8 mouse cellular contexts compared by ENCODE assay signal in the genomic region with DNA sequence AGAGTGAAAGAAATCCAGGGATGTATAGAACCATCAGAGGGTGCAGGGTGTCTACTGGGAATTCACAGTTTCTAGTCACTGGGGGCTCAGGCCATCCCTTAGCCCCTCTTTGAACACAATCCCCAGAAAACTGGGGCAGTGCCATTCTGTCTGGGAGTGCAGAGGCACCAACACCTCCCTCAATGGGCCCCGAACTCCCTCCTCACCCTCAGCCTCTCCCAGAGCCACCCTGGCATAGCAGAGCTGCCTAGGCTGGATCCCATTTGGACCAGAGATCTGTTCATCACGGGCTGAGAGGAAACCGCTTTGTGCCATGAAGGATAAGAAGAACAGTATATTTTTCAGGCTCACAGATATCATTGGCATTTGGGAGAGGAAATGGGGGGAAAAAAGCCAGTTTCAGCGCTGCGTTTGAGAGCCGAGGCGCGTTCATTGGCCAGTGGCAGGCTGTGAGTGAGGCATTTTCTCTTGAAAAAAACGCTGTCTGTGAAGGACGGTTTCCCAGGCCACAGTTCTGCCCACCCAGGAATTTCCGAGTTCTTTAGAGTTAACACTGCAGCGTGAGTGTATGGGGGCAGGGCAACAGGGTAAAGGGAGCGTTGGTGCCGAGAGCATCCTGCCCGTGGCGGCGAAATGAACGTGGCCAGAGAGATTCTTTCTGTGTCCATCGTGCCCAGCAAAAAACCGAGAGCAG.
DNase-seq lines count a peak whose midpoint lies in the region; ATAC-seq and TF ChIP-seq lines count a peak whose summit lies in the region.

No protein-coding gene starts in this region.

- no peaks in the 10 kb centered on the region for H3K36me3 ChIP-seq in lung, postnatal 0 days (ENCODE audit: insufficient read depth, low read length)
- H3K36me3 ChIP-seq in limb, embryonic 13.5 days = no peaks in the 10 kb centered on the region
- H3K36me3 ChIP-seq in stomach, embryonic 15.5 days = no peaks in the 10 kb centered on the region

- H3K9me3 ChIP-seq in lung, postnatal 0 days (ENCODE audit: low read length) = no peaks in the 10 kb centered on the region
- H3K9me3 ChIP-seq in limb, embryonic 13.5 days = no peaks in the 10 kb centered on the region
- H3K9me3 ChIP-seq in stomach, embryonic 15.5 days = no peaks in the 10 kb centered on the region

- H3K9ac ChIP-seq in lung, postnatal 0 days (replicated peaks; ENCODE audit: low read depth) = no peak overlapping the region
- H3K9ac ChIP-seq in limb, embryonic 13.5 days = no peak overlapping the region
- H3K9ac ChIP-seq in stomach, embryonic 15.5 days = no peak overlapping the region

- no peak for TF ChIP-seq EP300 in lung, postnatal 0 days (IDR thresholded peaks at IDR 0.05)

- H3K4me1 ChIP-seq in cerebellum, adult 2 months (ENCODE audit: control insufficient read depth, insufficient read depth, low read length) = peaks cover 11% of the 10 kb centered on the region
- H3K4me1 ChIP-seq in lung, postnatal 0 days (ENCODE audit: insufficient read depth, low read depth, low read length) = 0 out of 2 replicates have a peak, but pooled peaks cover 6% of the 10 kb centered on the region
- peaks cover 4% of the 10 kb centered on the region; the same call in 1 of the 2 replicates for H3K4me1 ChIP-seq in lung, adult 2 months (ENCODE audit: control insufficient read depth, insufficient read depth, low read length)
- no peaks in the 10 kb centered on the region for H3K4me1 ChIP-seq in limb, embryonic 13.5 days
- peaks cover 5% of the 10 kb centered on the region; the same call in 1 of the 2 replicates for H3K4me1 ChIP-seq in stomach, embryonic 15.5 days

- H3K27ac ChIP-seq in cerebellum, adult 2 months (ENCODE audit: insufficient read depth, low read length) = no peak overlapping the region
- no peak overlapping the region for H3K27ac ChIP-seq in lung, postnatal 0 days (ENCODE audit: low read length)
- H3K27ac ChIP-seq in limb, embryonic 13.5 days = no peak overlapping the region
- no peak overlapping the region for H3K27ac ChIP-seq in stomach, embryonic 15.5 days

- H3K4me2 ChIP-seq in lung, postnatal 0 days (replicated peaks; ENCODE audit: low read depth, low read length) = peak overlapping the region; percentile 27; the same call in 1 of the 2 replicates
- peak overlapping the region; percentile 41 for H3K4me2 ChIP-seq in limb, embryonic 13.5 days (replicated peaks)
- H3K4me2 ChIP-seq in stomach, embryonic 15.5 days = peak overlapping the region; percentile 38

- no peak for TF ChIP-seq POLR2A in cerebellum, adult 2 months (IDR thresholded peaks at IDR 0.05; ENCODE audit: borderline replicate concordance, insufficient read depth, low read length)
- no peak for TF ChIP-seq POLR2A in lung, adult 2 months (IDR thresholded peaks at IDR 0.05; ENCODE audit: borderline replicate concordance, extremely low read depth, low read depth, low read length)

- no peaks in the 10 kb centered on the region for H3K27me3 ChIP-seq in cerebellum, adult 2 months (ENCODE audit: control insufficient read depth, insufficient read depth, low read length)
- 0 out of 2 replicates have a peak, but pooled peaks cover 3% of the 10 kb centered on the region for H3K27me3 ChIP-seq in lung, postnatal 0 days (replicated peaks; ENCODE audit: insufficient read depth, low read length)
- H3K27me3 ChIP-seq in limb, embryonic 13.5 days = peaks cover 40% of the 10 kb centered on the region
- peaks cover 4% of the 10 kb centered on the region; the same call in 1 of the 2 replicates for H3K27me3 ChIP-seq in stomach, embryonic 15.5 days (replicated peaks)

- H3K4me3 ChIP-seq in cerebellum, adult 2 months (replicated peaks; ENCODE audit: insufficient read depth, low read depth, low read length) = peak overlapping the region; percentile 53
- no peak overlapping the region for H3K4me3 ChIP-seq in lung, postnatal 0 days (ENCODE audit: low read depth, low read length)
- H3K4me3 ChIP-seq in lung, adult 2 months (replicated peaks; ENCODE audit: extremely low read depth, low read depth, low read length) = no peak overlapping the region
- H3K4me3 ChIP-seq in limb, embryonic 13.5 days = no peak overlapping the region
- no peak overlapping the region for H3K4me3 ChIP-seq in stomach, embryonic 15.5 days (replicated peaks)

- ATAC-seq in lung, postnatal 0 days = no peak
- no peak for ATAC-seq in limb, embryonic 13.5 days (ENCODE audit: low FRiP score, low read depth)
- ATAC-seq in stomach, embryonic 15.5 days (ENCODE audit: insufficient read depth, low FRiP score, low read depth) = no peak
- no peak for ATAC-seq in erythroblast, adult 5-6 weeks (replicated peaks; ENCODE audit: low FRiP score, poor library complexity, severe bottlenecking)

- TF ChIP-seq CTCF in cerebellum, adult 2 months (IDR thresholded peaks at IDR 0.05; ENCODE audit: borderline replicate concordance, insufficient read depth, low read depth, low read length) = no peak
- TF ChIP-seq CTCF in lung, postnatal 0 days (IDR thresholded peaks at IDR 0.05) = no peak
- TF ChIP-seq CTCF in lung, adult 2 months (IDR thresholded peaks at IDR 0.05; ENCODE audit: insufficient read depth, low read length) = no peak

- peak; percentile 38 to 50 for DNase-seq in cerebellum, adult 2 months
- DNase-seq in cerebellum, adult 11-12 months = no peak
- no peak for DNase-seq in lung, postnatal 0 days (ENCODE audit: low spot score)
- no peak for DNase-seq in lung, adult 2 months
- no peak for DNase-seq in adrenal gland, postnatal 10 days

- 10% methylated on average over 20 of the region's 20 CpGs for WGBS in cerebellum, adult 2 months
- WGBS in lung, postnatal 0 days = 20% methylated on average over 20 of the region's 20 CpGs
- WGBS in lung, adult 2 months = 19% methylated on average over 20 of the region's 20 CpGs
- WGBS in limb, embryonic 13.5 days = 49% methylated on average over 20 of the region's 20 CpGs
- WGBS in stomach, embryonic 15.5 days = 35% methylated on average over 20 of the region's 20 CpGs

Comparison
In these comparisons a context has a peak if more than half of its experiments do, and no peak if none do; other contexts are left out.
1. DNase-seq: peak in cerebellum, adult 2 months (2 of 2); none in cerebellum, adult 11-12 months (single experiment), lung, postnatal 0 days (single experiment), lung, adult 2 months (single experiment) and adrenal gland, postnatal 10 days (single experiment).
2. Peak in every context shown above with its lines, with median percentiles within 50 percentile points of each other: H3K4me2 ChIP-seq.